Mouse (Mus musculus) thymus, adult 2 months (tissue): Measurements from ENCODE around the gene Rarb.

Experiments used
- CTCF ChIP-seq: fragments of 200-500 bp; IDR thresholded peaks from 2 replicates; pipeline ENCODE4 v1.5.1; 2012; ENCODE audit warnings: mild to moderate bottlenecking, control low read depth, low read length, moderate library complexity, borderline replicate concordance; ENCODE audit not compliant: control insufficient read depth, poor library complexity, insufficient read depth; ENCODE audit errors: extremely low read depth
- POLR2A ChIP-seq: fragments of 200-500 bp; IDR thresholded peaks from 2 replicates; pipeline ENCODE4 v1.6.1; 2012; ENCODE audit warnings: mild to moderate bottlenecking, low read length, control low read depth, moderate library complexity; ENCODE audit not compliant: control insufficient read depth, poor library complexity, insufficient read depth; ENCODE audit errors: extremely low read depth

GRCm38 (mm10) chr14:16515731-16516130, 303.2 kb downstream of the Rarb start:
- TF ChIP-seq POLR2A (no peak), CTCF (no peak)
